Mouse (Mus musculus) lung, embryonic 16.5 days (tissue): ENCODE data around the gene Mrpl32. TPM values are rescaled to one million over a fixed set of nuclear protein-coding genes. Genes with fewer than 3 reads are reported as not detected.

ENCODE experiments used
- ATAC-seq: fragments of 200-750 bp; cut with Nextera tagmentation; 2 replicates; pipeline ENCODE4 v1.8.0; 2017; ENCODE audit warnings: low read depth, mild to moderate bottlenecking, moderate library complexity
- H3K27ac ChIP-seq: fragments of 300-500 bp; sonication (generic); 2 replicates; pipeline ENCODE4 v1.5.1; 2014; ENCODE audit warnings: mild to moderate bottlenecking, control low read depth, low read length
- H3K27me3 ChIP-seq: fragments of 300-500 bp; sonication (generic); 2 replicates; pipeline ENCODE4 v1.6.1; 2014; ENCODE audit warnings: low read depth, low read length, mixed read lengths; ENCODE audit not compliant: control insufficient read depth, insufficient read depth
- H3K36me3 ChIP-seq: fragments of 300-500 bp; sonication (generic); 2 replicates; pipeline ENCODE4 v1.6.1; 2014; ENCODE audit warnings: low read length; ENCODE audit not compliant: control insufficient read depth, insufficient read depth
- H3K4me1 ChIP-seq: fragments of 300-500 bp; sonication (generic); replicated peaks from 2 replicates; pipeline ENCODE4 v1.6.1; 2014; ENCODE audit warnings: low read length, mixed read lengths; ENCODE audit not compliant: control insufficient read depth, insufficient read depth
- H3K4me2 ChIP-seq: fragments of 300-500 bp; sonication (generic); 2 replicates; pipeline ENCODE4 v1.6.1; 2014; ENCODE audit warnings: low read depth, low read length, control low read depth
- H3K4me3 ChIP-seq: fragments of 300-500 bp; sonication (generic); 2 replicates; pipeline ENCODE4 v1.5.1; 2014; ENCODE audit warnings: mild to moderate bottlenecking, low read length, control low read depth
- H3K9ac ChIP-seq: fragments of 300-500 bp; sonication (generic); 2 replicates; pipeline ENCODE4 v1.6.1; 2014; ENCODE audit warnings: low read length, control low read depth
- H3K9me3 ChIP-seq: fragments of 300-500 bp; sonication (generic); 2 replicates; pipeline ENCODE4 v1.6.1; 2016; ENCODE audit warnings: low read length; ENCODE audit not compliant: control insufficient read depth
- WGBS: fragments of 180-500 bp; shearing (Covaris S2); extraction: QIAGEN DNeasy Blood & Tissue Kit; methylation state at CpG from one replicate; pipeline ENCODE4 v1.1.7; 2014; 5-methylcytosine and 5-hydroxymethylcytosine counted together
- polyA plus RNA-seq: library from polyadenylated mRNA; unstranded; fragments of >200 nt; fragmentation: Nextera tagmentation; extraction: Ambion mirVana; gene quantifications from 2 replicates; pipeline ENCODE4 v1.2.1, GENCODE M21; 2015

The Mrpl32 gene
- polyA plus RNA-seq, 1 experiment from 2014 or later, result 120 TPM

DNA sequence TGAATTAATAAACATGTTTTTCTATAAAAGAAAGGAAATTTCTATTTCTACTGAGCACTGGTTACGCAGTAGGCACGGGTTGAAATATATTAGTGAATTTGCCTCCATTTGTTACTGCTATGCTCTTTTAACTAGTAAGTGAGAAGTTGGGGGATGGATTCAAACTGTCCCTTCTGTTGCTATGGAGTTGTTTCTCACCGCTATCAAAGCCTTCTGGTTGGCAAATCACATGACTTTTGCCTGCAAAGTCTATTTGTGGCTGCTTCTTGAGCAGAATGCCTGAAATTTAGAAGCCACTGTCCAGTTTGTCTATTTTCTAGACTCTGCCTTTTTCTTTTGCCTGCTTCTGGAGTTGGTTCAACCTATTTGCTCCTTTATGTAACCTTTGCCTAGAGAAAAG, 32.6 kb downstream of the Mrpl32 start:
- Histone ChIP-seq H3K36me3 (no peaks in the 10 kb centered on the region), H3K4me2 (no peak overlapping the region), H3K9ac (no peak overlapping the region), H3K27me3 (no peaks in the 10 kb centered on the region), H3K9me3 (no peaks in the 10 kb centered on the region), H3K4me3 (no peak overlapping the region), H3K27ac (no peak overlapping the region), H3K4me1 (no peaks in the 10 kb centered on the region)
- ATAC-seq, result no peak
- WGBS, result 75% methylated on average over 3 of the region's 3 CpGs

DNA sequence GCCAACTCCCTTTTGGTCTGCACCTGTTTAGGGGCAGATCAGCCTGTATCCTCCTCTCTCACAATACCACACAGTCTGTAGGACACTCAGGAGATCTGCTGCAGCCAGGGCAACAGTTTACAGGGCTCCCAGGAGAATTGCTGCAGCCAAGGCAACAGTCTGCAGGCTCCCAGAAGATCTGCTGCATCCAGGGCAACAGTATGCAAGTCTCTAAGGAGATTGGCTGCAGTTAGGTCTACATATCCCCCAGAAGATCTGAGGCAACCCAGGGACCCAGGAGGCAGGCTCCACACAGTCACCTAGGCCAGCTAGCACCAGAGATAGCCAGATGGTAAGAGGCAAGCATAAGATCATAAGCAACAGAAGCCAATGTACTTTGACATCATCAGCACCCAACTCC, 38.8 kb downstream of the Mrpl32 start:
- H3K9ac ChIP-seq, result no peak overlapping the region
- no peaks in the 10 kb centered on the region for H3K9me3 ChIP-seq
- no peaks in the 10 kb centered on the region for H3K27me3 ChIP-seq
- no peak overlapping the region for H3K4me2 ChIP-seq
- H3K4me1 ChIP-seq, result no peaks in the 10 kb centered on the region
- H3K4me3 ChIP-seq, result no peak overlapping the region
- ATAC-seq, result no peak
- no peak overlapping the region for H3K27ac ChIP-seq
- no peaks in the 10 kb centered on the region for H3K36me3 ChIP-seq

DNA sequence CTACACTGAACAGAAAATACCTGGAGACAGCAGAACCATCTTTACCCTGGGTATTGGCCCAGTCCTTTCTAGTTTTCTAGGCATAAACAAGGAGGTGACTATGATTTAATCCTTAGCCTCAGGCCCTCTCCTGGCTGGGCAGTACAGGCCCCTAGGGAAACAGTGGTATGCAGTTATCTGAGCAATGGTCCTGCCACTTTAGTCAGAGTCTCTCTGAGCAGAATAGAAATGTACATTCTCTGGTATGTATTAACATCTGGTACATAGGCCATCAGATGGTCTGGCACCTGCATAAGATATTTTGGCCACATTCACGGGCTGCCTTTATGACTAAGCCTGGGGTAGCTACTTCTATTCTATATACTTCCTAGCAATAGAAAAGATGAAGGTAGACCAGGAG, 51.6 kb downstream of the Mrpl32 start:
- no peak overlapping the region for H3K4me2 ChIP-seq
- H3K27ac ChIP-seq, result no peak overlapping the region
- H3K27me3 ChIP-seq, result no peaks in the 10 kb centered on the region
- no peak for ATAC-seq
- H3K4me1 ChIP-seq, result no peaks in the 10 kb centered on the region
- no peaks in the 10 kb centered on the region for H3K36me3 ChIP-seq
- no peak overlapping the region for H3K9ac ChIP-seq
- H3K9me3 ChIP-seq, result no peaks in the 10 kb centered on the region
- H3K4me3 ChIP-seq, result no peak overlapping the region
- WGBS, result 70% methylated on average over 1 of the region's 1 CpGs

Other genes starting within 250 kb of the Mrpl32 start
- 0.19 and 0.35 TPM in 2 replicates for gene Hecw1, start 89.9 kb downstream of the Mrpl32 start, polyA plus RNA-seq
- 188 and 199 TPM in 2 replicates for gene Psma2, start 75 bp upstream of the Mrpl32 start, polyA plus RNA-seq
- 23.5 and 24.6 TPM in 2 replicates for gene AW209491, start 17.0 kb upstream of the Mrpl32 start, polyA plus RNA-seq